Mouse (Mus musculus) kidney, postnatal 36 days (tissue): ENCODE measurements around the gene Etl4.
A peak's percentile ranks its signal among the peaks of the same experiment; 100 is the strongest.
"Not testable (repeated sequence)": the region's sequence is repeated elsewhere in the genome, so short reads cannot be mapped to it uniquely, and the experiment has no call there.

Source experiments
- DNase-seq, 2 experiments: peaks; one replicate each; pipeline ENCODE4 v3.0.0; 2021 to 2022; ENCODE audit warnings: mixed read lengths in 2 of 2

Etl4 gene

DNA sequence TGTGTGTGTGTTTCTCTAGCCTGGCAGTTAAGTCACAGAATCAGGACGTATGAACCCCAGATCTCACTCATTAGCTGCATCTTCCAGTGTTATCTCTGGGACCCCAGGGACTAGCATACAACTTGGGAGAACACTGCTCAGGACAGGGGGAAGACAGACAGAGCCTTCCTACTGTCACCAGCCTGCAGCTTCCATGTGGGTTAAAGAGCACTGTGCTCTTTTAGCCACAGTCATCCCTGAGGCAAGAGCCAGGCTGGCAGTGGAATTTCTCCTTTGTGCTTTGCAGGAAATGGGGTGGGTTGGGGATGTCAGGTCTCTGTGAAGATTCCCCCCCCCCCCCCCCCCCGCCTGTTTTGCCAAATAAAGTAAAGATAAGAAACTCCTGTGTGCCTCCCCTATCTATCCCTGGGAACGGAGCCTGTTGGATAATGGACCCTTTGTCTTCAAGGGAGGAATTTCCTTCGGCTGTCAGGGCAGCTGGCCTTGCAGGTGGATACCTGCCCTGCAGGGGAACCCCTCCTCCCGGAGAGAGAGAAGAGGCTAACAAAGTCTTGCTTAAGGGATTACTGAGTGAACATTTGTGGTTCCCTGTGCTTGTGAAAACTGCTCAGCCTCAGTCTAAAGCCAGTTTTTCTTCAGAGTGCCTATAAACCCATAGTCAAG is 755.9 kb downstream of the Etl4 start:
- no peak for DNase-seq

DNA sequence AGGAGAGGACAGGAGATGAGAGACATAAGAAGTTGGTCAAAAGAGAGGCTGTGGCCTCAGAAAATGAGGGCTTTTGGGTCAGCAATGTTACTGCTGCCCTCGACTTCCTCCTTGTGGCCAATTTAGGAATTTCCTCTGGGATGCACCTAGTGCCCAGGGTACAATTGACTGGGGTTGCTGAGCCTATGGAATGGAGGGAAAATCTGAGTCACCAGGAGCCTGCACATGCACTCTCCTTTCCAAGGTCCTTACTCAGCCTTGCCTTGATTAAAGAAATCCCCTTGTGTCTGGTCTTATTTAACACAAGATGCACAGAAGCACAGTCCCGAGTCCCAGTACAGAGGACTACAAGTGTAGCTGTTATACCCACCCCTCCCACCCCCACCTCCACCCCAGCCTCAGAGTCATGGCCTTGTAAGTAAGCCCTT is 756.5 kb downstream of the Etl4 start:
- peak; percentile 61 to 78 for DNase-seq

DNA sequence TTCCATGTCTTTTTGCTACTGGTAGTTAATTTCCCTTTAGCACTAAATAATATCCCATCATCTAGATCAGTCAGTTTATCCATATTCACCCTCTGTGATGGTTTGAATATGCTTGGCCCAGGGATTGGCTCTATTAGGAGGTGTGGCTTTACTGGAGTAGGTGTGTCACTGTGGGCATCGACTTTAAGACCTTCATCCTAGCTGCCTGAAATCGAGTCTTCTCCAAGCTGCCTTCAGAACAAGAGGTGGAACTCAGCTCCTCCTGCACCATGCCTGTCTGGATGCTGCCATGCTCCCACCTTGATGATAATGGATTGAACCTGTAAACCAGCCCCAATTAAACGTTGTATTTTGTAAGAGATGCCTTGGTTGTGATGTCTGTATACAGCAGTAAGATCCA is 758.3 kb downstream of the Etl4 start:
- DNase-seq, result no peak

GRCm38 (mm10) chr2:20668276-20669030 is 758.9 kb downstream of the Etl4 start:
- peak in 1 of 2 experiments; percentile 12 for DNase-seq

- no peak for DNase-seq
These were observed 759.8 kb downstream of the Etl4 start for GRCm38 (mm10) chr2:20669367-20669766.

DNA sequence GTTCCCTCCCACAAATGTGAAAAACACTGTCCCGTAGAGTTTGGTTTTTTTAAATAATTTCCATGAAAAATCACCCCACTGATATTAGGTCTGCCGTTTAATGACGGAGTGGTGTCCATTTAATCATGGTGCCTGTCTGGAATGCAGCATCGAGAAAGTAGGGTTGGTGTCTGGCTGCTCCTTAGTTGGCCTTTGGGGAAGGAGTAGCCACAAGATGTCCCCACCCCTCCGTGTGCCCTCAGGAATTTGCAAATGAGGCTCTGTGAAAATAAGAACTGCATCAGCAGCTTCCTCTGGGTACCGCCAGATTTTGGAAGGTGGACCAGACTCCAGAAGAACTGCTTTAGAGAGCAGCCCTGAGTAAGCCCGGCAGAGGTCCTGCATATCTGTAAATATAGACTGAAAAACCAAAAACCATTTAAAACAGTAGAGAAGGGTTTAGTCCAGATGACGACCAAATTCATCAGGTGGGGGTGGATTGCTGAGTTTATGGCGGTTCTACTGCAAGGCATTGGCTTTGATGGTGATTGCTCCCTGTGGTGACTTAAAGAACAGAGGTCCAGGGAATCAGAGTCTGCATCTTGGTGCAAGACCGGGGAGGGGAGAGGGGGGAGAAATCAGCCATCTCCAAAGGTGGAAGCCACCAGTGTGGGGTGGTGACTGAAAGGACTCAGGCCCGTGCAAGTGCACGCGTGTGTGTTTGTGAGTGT is 762.1 kb downstream of the Etl4 start:
- DNase-seq, result no peak

DNA sequence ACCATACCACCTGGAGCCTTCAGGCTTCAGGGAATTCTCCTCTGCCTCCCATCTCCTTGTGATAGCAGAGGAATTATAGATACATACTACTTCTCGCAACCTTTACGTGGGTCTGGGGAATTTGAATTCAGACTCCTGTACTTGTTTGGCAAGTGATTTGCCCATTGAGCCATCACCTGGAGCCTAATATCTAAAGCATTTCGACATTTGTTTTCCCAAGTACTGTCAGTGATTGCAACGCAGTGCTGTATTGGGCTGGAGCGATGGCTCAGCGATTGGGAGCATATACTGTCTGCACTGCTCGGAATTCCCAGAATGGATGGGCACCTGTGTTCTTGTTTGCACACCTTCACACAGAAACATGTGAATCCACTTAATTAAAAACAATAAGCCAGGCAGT is 762.7 kb downstream of the Etl4 start:
- DNase-seq, result no peak

- peak; percentile 57 to 86 for DNase-seq
These were observed 763.4 kb downstream of the Etl4 start for GRCm38 (mm10) chr2:20672803-20673603.

- peak in 1 of 2 experiments; percentile 55 for DNase-seq
These were observed 766.8 kb downstream of the Etl4 start for GRCm38 (mm10) chr2:20676379-20676778.

GRCm38 (mm10) chr2:20678793-20679192 is 769.2 kb downstream of the Etl4 start:
- no peak for DNase-seq

DNA sequence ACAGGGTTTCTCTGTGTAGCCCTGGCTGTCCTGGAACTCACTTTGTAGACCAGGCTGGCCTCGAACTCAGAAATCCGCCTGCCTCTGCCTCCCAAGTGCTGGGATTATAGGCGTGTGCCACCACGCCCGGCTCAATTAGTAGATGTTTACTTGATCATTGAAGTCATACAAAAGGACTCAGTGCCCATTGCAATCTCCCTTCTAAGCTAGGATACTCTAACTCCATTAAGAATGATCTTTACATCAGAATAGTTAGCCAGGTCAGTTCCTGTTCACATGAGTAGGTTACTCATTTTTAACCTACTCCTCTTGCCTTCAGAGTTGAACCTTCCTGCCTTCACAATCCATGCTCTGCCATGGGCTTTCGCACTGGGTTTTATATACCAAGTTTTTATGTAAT is 772.6 kb downstream of the Etl4 start:
- DNase-seq, result not testable (repeated sequence)

- no peak for DNase-seq
These were observed 779.8 kb downstream of the Etl4 start for GRCm38 (mm10) chr2:20689389-20689788.

- DNase-seq, result no peak
These were observed 783.3 kb downstream of the Etl4 start for GRCm38 (mm10) chr2:20692898-20693297.

DNA sequence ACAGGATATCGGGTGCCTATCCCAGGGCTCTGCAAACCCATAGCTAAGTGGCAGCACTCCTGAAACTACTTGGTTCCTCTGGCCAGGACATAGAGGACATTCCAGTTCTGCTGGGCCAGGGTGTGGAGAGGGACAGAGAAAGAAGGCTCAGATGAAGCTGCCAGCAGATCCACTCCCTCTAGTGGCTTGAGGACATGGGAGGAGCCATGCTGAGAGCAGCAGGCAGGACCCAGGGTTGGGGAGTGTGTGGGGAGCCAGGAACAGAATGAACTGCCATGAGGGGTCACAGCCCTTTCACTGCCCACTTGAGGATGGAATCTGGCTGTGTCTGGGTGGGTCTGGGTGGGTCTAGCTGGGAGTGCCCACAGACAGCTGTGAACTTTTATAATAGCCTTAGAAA is 784.2 kb downstream of the Etl4 start:
- no peak for DNase-seq

DNA sequence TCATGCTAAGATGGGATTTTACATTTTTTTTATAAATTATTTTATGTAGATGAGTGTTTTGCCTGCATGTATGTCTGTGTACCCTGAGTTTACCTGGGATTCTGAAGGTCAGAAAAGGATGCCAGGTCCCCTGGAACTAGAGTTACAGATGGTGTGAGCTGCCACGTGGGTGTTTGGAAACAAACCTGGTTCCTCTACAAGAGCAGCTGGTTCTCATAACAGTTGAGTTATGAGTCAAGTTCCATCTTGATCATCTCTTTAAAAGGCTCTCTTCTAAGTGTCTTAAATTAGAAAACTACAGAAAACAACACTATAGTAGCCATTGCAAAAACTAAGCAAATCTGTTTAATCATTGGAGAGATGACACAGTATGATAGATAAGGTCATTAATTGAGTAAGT is 788.1 kb downstream of the Etl4 start:
- no peak for DNase-seq

DNA sequence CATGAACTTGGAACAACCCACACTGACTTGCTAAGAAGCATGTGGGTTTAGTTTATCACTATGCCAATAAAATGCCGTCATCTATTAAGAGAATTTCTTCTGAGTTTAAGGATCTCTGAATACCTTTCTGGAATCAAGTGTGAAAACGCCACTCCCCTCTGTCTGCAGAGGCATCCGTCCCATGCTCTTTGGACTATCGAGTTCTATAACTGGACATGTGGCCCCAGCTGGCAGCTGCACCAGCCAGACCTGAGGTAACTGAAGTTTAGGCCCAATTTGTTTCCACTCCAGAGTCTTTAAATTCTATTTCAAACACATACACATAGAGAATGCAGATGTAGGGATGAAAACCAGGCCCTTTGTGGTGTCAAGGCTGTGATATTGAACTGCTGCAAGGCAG is 795.5 kb downstream of the Etl4 start:
- DNase-seq, result no peak

- DNase-seq, result no peak
These were observed 801.0 kb downstream of the Etl4 start for GRCm38 (mm10) chr2:20710589-20710988.

GRCm38 (mm10) chr2:20711024-20711423 is 801.4 kb downstream of the Etl4 start:
- no peak for DNase-seq

DNA sequence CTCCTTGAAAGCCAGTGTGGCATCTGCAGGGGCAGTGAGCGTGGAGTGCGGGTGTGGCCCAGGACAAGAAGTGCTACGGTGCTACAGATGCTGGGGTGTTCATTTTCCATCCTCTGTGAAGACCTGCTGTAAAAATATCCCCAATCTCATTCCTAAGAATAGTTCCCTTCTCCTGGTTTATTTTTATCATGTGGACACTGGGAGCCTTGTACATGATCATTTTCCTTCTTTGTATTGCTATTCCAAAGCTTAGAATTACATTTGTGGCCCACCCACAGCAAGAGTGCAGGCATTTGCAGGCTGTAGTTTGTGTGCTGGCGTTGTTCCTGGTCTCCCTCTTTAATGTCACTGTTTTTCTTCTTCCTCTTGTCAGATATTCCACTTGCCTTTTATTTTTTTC is 809.5 kb downstream of the Etl4 start:
- DNase-seq, result no peak

- no peak for DNase-seq
These were observed 811.5 kb downstream of the Etl4 start for GRCm38 (mm10) chr2:20721098-20721497.

DNA sequence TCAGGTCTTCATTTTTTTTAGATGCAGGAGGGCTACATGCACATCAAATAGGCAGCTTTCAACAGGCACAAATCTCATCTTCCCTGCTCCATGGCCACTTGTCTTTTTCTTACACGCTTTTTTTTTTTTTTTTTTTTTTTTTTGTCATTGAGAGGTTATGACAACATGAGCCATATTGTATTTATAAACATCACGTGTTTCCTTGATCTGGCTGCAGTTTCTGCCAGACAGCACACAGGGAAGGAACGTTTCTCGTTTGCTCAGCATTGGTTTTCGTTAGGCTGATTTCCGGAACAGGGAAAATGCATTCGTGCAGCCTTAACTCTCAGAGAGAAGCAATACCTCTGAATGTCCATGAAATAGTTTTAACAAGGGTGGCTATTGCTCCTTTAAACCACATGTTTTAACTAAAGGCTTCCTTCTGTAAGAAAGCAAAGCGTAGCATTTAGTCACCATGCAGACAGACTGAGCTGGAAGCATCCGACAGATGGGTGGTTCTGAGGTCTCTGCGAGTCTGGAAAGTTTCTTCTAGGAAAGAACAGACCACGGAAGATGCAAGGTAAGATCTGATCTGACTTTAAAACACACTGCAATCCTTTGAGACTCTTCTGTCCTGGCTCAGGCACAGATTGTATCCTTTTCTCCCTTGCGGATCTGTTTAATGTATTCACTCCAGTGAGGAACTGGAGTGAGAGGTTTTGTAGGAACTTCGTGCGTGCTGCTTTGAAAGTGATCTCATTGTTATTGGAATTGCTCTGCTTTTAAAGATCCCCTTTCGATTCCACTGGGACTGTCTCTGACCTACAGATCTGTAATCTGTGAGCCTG is 812.8 kb downstream of the Etl4 start:
- DNase-seq, result peak; percentile 14 to 20
